Mouse (Mus musculus): ENCODE results near the gene Pigv. TPM values are rescaled to one million over a fixed set of nuclear protein-coding genes. Genes with fewer than 3 reads are reported as not detected.

The Pigv gene
- total and polyA plus RNA-seq, 3 experiments: 2.9 to 5.0 (median 3.7) TPM

- Histone ChIP-seq H3K9ac (ENCODE audit: insufficient read depth, low read depth) (peak overlapping the region; percentile 95), H3K79me2 (replicated peaks; ENCODE audit: control insufficient read depth, extremely low read depth, insufficient read depth, poor library complexity, severe bottlenecking) (peaks cover 46% of the 10 kb centered on the region), H3K9me3 (replicated peaks; ENCODE audit: low read length) (no peaks in the 10 kb centered on the region), H3K27me3 (replicated peaks) (no peaks in the 10 kb centered on the region), H3K4me3 (replicated peaks in 1 of 3; ENCODE audit: low read depth in 2 of 3, low read length in 2 of 3, poor library complexity in 1 of 3) (peak overlapping the region; percentile 50 to 81 (median 60)), H3K27ac (ENCODE audit: insufficient read depth, low read depth) (peak overlapping the region; percentile 23; the same call in 1 of the 2 replicates), H3K4me2 (ENCODE audit: insufficient read depth, low read depth, poor library complexity, severe bottlenecking) (peak overlapping the region; percentile 86), H3K36me3 (replicated peaks in 1 of 2; ENCODE audit: control insufficient read depth in 1 of 2, insufficient read depth in 1 of 2, low read length in 1 of 2) (peaks cover 10 to 35% of the 10 kb centered on the region in 2 experiments), H3K4me1 (ENCODE audit: control insufficient read depth in 1 of 2, insufficient read depth in 2 of 2) (peaks cover 11 to 57% of the 10 kb centered on the region in 2 experiments)
- DNase-seq (ENCODE audit: extremely low read depth): no peak
- in situ Hi-C loops (cut with MboI; ENCODE audit: low pct_ligation_motif_present, low pct_unique_long_range_greater_than_20kb, low sequenced_read_pairs): loop anchor here (5.0 kb wide), 1 partner anchor 34 kb away; no protein-coding TSS in a partner anchor
- TF ChIP-seq ZNF384 (IDR thresholded peaks at IDR 0.05; ENCODE audit: low read depth, low read length) (peak; percentile 70), MAX (IDR thresholded peaks at IDR 0.05; ENCODE audit: low read length) (0 out of 2 replicates have a peak, but pooled peaks have one; percentile 20), BHLHE40 (IDR thresholded peaks at IDR 0.05; ENCODE audit: low read depth, low read length) (0 out of 2 replicates have a peak, but pooled peaks have one; percentile 0), KAT2A (IDR thresholded peaks at IDR 0.05; ENCODE audit: insufficient replicate concordance, low read length) (no peak), MXI1 (IDR thresholded peaks at IDR 0.05; ENCODE audit: low read depth, low read length) (peak; percentile 18; the same call in 1 of the 2 replicates), IRF4 (IDR thresholded peaks at IDR 0.05; ENCODE audit: low read depth, low read length) (peak; percentile 74), EP300 (IDR thresholded peaks at IDR 0.05; ENCODE audit: low read length) (peak; percentile 49; the same call in 1 of the 2 replicates), SIN3A (IDR thresholded peaks at IDR 0.05; ENCODE audit: low read length) (no peak; the same call in 1 of the 2 replicates), TCF12 (IDR thresholded peaks at IDR 0.05; ENCODE audit: low read depth, low read length) (no peak)
- dilution Hi-C loops (cut with MboI; ENCODE audit: extremely low pct_ligation_motif_present, extremely low pct_unique_long_range_greater_than_20kb, low sequenced_read_pairs): no loop called here
Observed at GRCm38 (mm10) chr4:133631071-133631768, 41.2 kb downstream of the Pigv start.

- no peak for DNase-seq (ENCODE audit: extremely low read depth)
- H3K9ac ChIP-seq (ENCODE audit: insufficient read depth, low read depth): no peak overlapping the region
- in situ Hi-C loops (cut with MboI; ENCODE audit: low pct_ligation_motif_present, low pct_unique_long_range_greater_than_20kb, low sequenced_read_pairs): loop anchor here (5.0 kb wide), 1 partner anchor 33 kb away; no protein-coding TSS in a partner anchor
- no peaks in the 10 kb centered on the region for H3K27me3 ChIP-seq (replicated peaks)
- peaks cover 15 to 43% of the 10 kb centered on the region in 2 experiments for H3K36me3 ChIP-seq (replicated peaks in 1 of 2; ENCODE audit: control insufficient read depth in 1 of 2, insufficient read depth in 1 of 2, low read length in 1 of 2)
- H3K4me1 ChIP-seq (ENCODE audit: control insufficient read depth in 1 of 2, insufficient read depth in 2 of 2): peaks cover 15 to 65% of the 10 kb centered on the region in 2 experiments
- H3K79me2 ChIP-seq (replicated peaks; ENCODE audit: control insufficient read depth, extremely low read depth, insufficient read depth, poor library complexity, severe bottlenecking): peaks cover 46% of the 10 kb centered on the region
- H3K9me3 ChIP-seq (replicated peaks; ENCODE audit: low read length): no peaks in the 10 kb centered on the region
- TF ChIP-seq MXI1 (IDR thresholded peaks at IDR 0.05; ENCODE audit: low read depth, low read length) (no peak), MAFK (IDR thresholded peaks at IDR 0.05; ENCODE audit: insufficient replicate concordance, low read length) (no peak), ZKSCAN1 (IDR thresholded peaks at IDR 0.05; ENCODE audit: borderline replicate concordance, low read depth, low read length) (no peak), USF1 (IDR thresholded peaks at IDR 0.05; ENCODE audit: low read depth, low read length) (no peak), JUN (IDR thresholded peaks at IDR 0.05; ENCODE audit: insufficient read depth, low read depth, low read length) (no peak), ZMIZ1 (IDR thresholded peaks at IDR 0.05; ENCODE audit: low read depth, low read length) (no peak), PAX5 (IDR thresholded peaks at IDR 0.05; ENCODE audit: low read length) (no peak), RCOR1 (conservative IDR thresholded peaks at IDR 0.05; ENCODE audit: low read depth, low read length) (no peak), ELF1 (IDR thresholded peaks at IDR 0.05; ENCODE audit: low read depth, low read length) (no peak), NRF1 (IDR thresholded peaks at IDR 0.05; ENCODE audit: low read depth, low read length) (no peak), CHD1 (IDR thresholded peaks at IDR 0.05; ENCODE audit: low read depth, low read length) (no peak), IRF4 (IDR thresholded peaks at IDR 0.05; ENCODE audit: low read depth, low read length) (no peak), EP300 (IDR thresholded peaks at IDR 0.05; ENCODE audit: low read length) (no peak), NELFE (IDR thresholded peaks at IDR 0.05; ENCODE audit: low read depth, low read length) (no peak), JUND (conservative IDR thresholded peaks at IDR 0.05; ENCODE audit: low read depth, low read length) (no peak), ETS1 (conservative IDR thresholded peaks at IDR 0.05; ENCODE audit: low read depth, low read length) (no peak)
- H3K4me3 ChIP-seq (replicated peaks in 1 of 3; ENCODE audit: low read depth in 2 of 3, low read length in 2 of 3, poor library complexity in 1 of 3): peak overlapping the region in 1 of 3 experiments; percentile 81
- peak overlapping the region; percentile 86; the same call in 1 of the 2 replicates for H3K4me2 ChIP-seq (ENCODE audit: insufficient read depth, low read depth, poor library complexity, severe bottlenecking)
- no peak overlapping the region for H3K27ac ChIP-seq (ENCODE audit: insufficient read depth, low read depth)
- dilution Hi-C loops (cut with MboI; ENCODE audit: extremely low pct_ligation_motif_present, extremely low pct_unique_long_range_greater_than_20kb, low sequenced_read_pairs): no loop called here
Observed at GRCm38 (mm10) chr4:133630326-133630920, 42.0 kb downstream of the Pigv start.

All from CH12.LX (cell line).